Mouse (Mus musculus): ENCODE results near the gene E130114P18Rik.
A peak's percentile ranks its signal among the peaks of the same experiment; 100 is the strongest.

Gene E130114P18Rik

GRCm38 (mm10) chr4:97751030-97751482, 26.8 kb downstream of the E130114P18Rik start:
- DNase-seq, result peak; percentile 91

GRCm38 (mm10) chr4:97750401-97750800, 27.5 kb downstream of the E130114P18Rik start:
- DNase-seq, result no peak

GRCm38 (mm10) chr4:97746106-97746900, 31.6 kb downstream of the E130114P18Rik start:
- DNase-seq, result no peak

GRCm38 (mm10) chr4:97745296-97746105, 32.4 kb downstream of the E130114P18Rik start:
- DNase-seq, result peak; percentile 63

- no peak for DNase-seq
Measured at GRCm38 (mm10) chr4:97743932-97744331, 33.9 kb downstream of the E130114P18Rik start.

- DNase-seq, result no peak
Measured at GRCm38 (mm10) chr4:97733392-97733791, 44.5 kb downstream of the E130114P18Rik start.

GRCm38 (mm10) chr4:97730416-97730815, 47.5 kb downstream of the E130114P18Rik start:
- no peak for DNase-seq

GRCm38 (mm10) chr4:97729999-97730398, 47.9 kb downstream of the E130114P18Rik start:
- DNase-seq, result no peak

- no peak for DNase-seq
Measured at GRCm38 (mm10) chr4:97728520-97728919, 49.4 kb downstream of the E130114P18Rik start.

GRCm38 (mm10) chr4:97723374-97723773, 54.5 kb downstream of the E130114P18Rik start:
- no peak for DNase-seq

- no peak for DNase-seq
Measured at GRCm38 (mm10) chr4:97722666-97723065, 55.2 kb downstream of the E130114P18Rik start.

GRCm38 (mm10) chr4:97714616-97715015, 63.3 kb downstream of the E130114P18Rik start:
- no peak for DNase-seq

GRCm38 (mm10) chr4:97714101-97714615, 63.7 kb downstream of the E130114P18Rik start:
- DNase-seq, result no peak

- no peak for DNase-seq
Measured at GRCm38 (mm10) chr4:97712547-97712946, 65.3 kb downstream of the E130114P18Rik start.

GRCm38 (mm10) chr4:97710048-97710765, 67.7 kb downstream of the E130114P18Rik start:
- no peak for DNase-seq

- no peak for DNase-seq
Measured at GRCm38 (mm10) chr4:97707373-97708152, 70.3 kb downstream of the E130114P18Rik start.

- DNase-seq, result no peak
Measured at GRCm38 (mm10) chr4:97696684-97697615, 80.9 kb downstream of the E130114P18Rik start.

- DNase-seq, result no peak
Measured at GRCm38 (mm10) chr4:97695414-97696040, 82.4 kb downstream of the E130114P18Rik start.

- no peak for DNase-seq
Measured at GRCm38 (mm10) chr4:97693931-97694330, 83.9 kb downstream of the E130114P18Rik start.

- no peak for DNase-seq
Measured at GRCm38 (mm10) chr4:97693054-97693453, 84.8 kb downstream of the E130114P18Rik start.
